Comparison of ENCODE assay signal across 11 mouse cellular contexts in genomic region chr9:17288790-17289596, GRCm38 (mm10).
DNase-seq lines count a peak whose midpoint lies in the region; ATAC-seq lines count a peak whose summit lies in the region.
"Had no signal": no experiment of that assay in that cellular context is flagged by ENCODE, and none has a peak within 500 bp of the region (broad histone marks: within the 10 kb centered on the region; RNA-seq: fewer than 3 reads in every experiment).

No protein-coding gene starts in this region.

- intact Hi-C loops in heart, postnatal 36 days (cut with DNase I): no loop called here

- DNase-seq in heart, adult 11 months: peak; percentile 72
- no peak for DNase-seq in heart, postnatal 36 days
- peak; percentile 3 for DNase-seq in kidney, postnatal 14 days
- no peak for DNase-seq in kidney, postnatal 25 days
- DNase-seq in A20 (ENCODE audit: low read depth, low spot score): peak; percentile 6
- DNase-seq in embryo, embryonic 11.5 days (ENCODE audit: low read depth, low spot score): peak; percentile 19
- DNase-seq in cerebellum, postnatal 36 days: no peak
- DNase-seq: cerebellum, adult 9-11 months; heart, adult 2 months; thymus, adult 18-20 months had no signal

- no peak for ATAC-seq in megakaryocyte progenitor cell, adult 5-6 weeks (replicated peaks; ENCODE audit: poor library complexity)

Comparison
In these comparisons a context has a peak if more than half of its experiments do, and no peak if none do; other contexts are left out.
1. DNase-seq: peak in heart, adult 11 months (single experiment), kidney, postnatal 14 days (single experiment), A20 (single experiment) and embryo, embryonic 11.5 days (single experiment); none in heart, postnatal 36 days (0 of 2), kidney, postnatal 25 days (0 of 2) and cerebellum, postnatal 36 days (0 of 2).